Mouse (Mus musculus) limb, embryonic 14.5 days (tissue): ENCODE data around the gene Bricd5. TPM values are rescaled to one million over a fixed set of nuclear protein-coding genes. Genes with fewer than 3 reads are reported as not detected.
A peak's percentile ranks its signal among the peaks of the same experiment; 100 is the strongest.
"Not testable (repeated sequence)": the region's sequence is repeated elsewhere in the genome, so short reads cannot be mapped to it uniquely, and the experiment has no call there.

Experiments
- ATAC-seq: fragments of 200-750 bp; cut with Nextera tagmentation; 2 replicates; pipeline ENCODE4 v1.8.0; 2017; ENCODE audit warnings: low read depth, moderate number of reproducible peaks, moderate TSS enrichment; ENCODE audit not compliant: low FRiP score
- DNase-seq: peaks from one replicate; pipeline ENCODE4 v3.0.0-alpha.2; 2015; ENCODE audit warnings: low spot score
- H3K27ac ChIP-seq: fragments of 300-500 bp; sonication (generic); replicated peaks from 2 replicates; pipeline ENCODE4 v1.5.1; 2014; ENCODE audit warnings: low read depth, mild to moderate bottlenecking, low read length, moderate library complexity, mixed read lengths
- H3K27me3 ChIP-seq: fragments of 300-500 bp; sonication (generic); 2 replicates; pipeline ENCODE4 v1.6.1; 2014; ENCODE audit warnings: low read length, mixed read lengths; ENCODE audit not compliant: control insufficient read depth, insufficient read depth
- H3K36me3 ChIP-seq: fragments of 300-500 bp; sonication (generic); 2 replicates; pipeline ENCODE4 v1.6.1; 2014; ENCODE audit warnings: mild to moderate bottlenecking, low read length, moderate library complexity, mixed read lengths; ENCODE audit not compliant: control insufficient read depth, insufficient read depth
- H3K4me1 ChIP-seq: fragments of 300-500 bp; sonication (generic); 2 replicates; pipeline ENCODE4 v1.6.1; 2014; ENCODE audit warnings: antibody characterized with exemption, low read length, mixed read lengths; ENCODE audit not compliant: control insufficient read depth, insufficient read depth
- H3K4me2 ChIP-seq: fragments of 300-500 bp; sonication (generic); replicated peaks from 2 replicates; pipeline ENCODE4 v1.6.1; 2014; ENCODE audit warnings: low read depth, mild to moderate bottlenecking, low read length, moderate library complexity; ENCODE audit not compliant: severe bottlenecking
- H3K4me3 ChIP-seq: fragments of 300-500 bp; sonication (generic); replicated peaks from 2 replicates; pipeline ENCODE4 v1.5.1; 2014; ENCODE audit warnings: low read length
- H3K9ac ChIP-seq: fragments of 300-500 bp; sonication (generic); 2 replicates; pipeline ENCODE4 v1.6.1; 2014; ENCODE audit warnings: mild to moderate bottlenecking, low read depth, low read length, moderate library complexity; ENCODE audit not compliant: severe bottlenecking
- H3K9me3 ChIP-seq: fragments of 300-500 bp; sonication (generic); 2 replicates; pipeline ENCODE4 v1.6.1; 2016; ENCODE audit warnings: low read length; ENCODE audit not compliant: control insufficient read depth
- POLR2A ChIP-seq: fragments of 200-500 bp; IDR thresholded peaks from 2 replicates; pipeline ENCODE4 v1.8.0; 2012; ENCODE audit warnings: inconsistent platforms, mild to moderate bottlenecking, moderate library complexity, borderline replicate concordance; ENCODE audit not compliant: insufficient read depth, insufficient read length; ENCODE audit errors: extremely low read depth
- WGBS: fragments of 180-500 bp; shearing (Covaris S2); extraction: QIAGEN DNeasy Blood & Tissue Kit; methylation state at CpG from one replicate; pipeline ENCODE4 v1.1.7; 2014; 5-methylcytosine and 5-hydroxymethylcytosine counted together
- polyA plus RNA-seq, 2 experiments: library from polyadenylated mRNA; depleted of rRNA in 1 of 2; stranded (reverse) in 1 of 2; unstranded in 1 of 2; fragments of >200 nt; fragmentation: Nextera tagmentation in 1 of 2; extraction: Ambion mirVana in 1 of 2; gene quantifications; 2 replicates each; pipeline versions ENCODE4 v1.2.1 to v1.2.3; 2012 to 2014

Gene Bricd5
- polyA plus RNA-seq (2012; rRNA removed) (0.86 and 0.89 TPM in 2 replicates), polyA plus RNA-seq (2014; fragmentation: Nextera tagmentation; extraction: Ambion mirVana) (not detected in 2 replicates)

- Histone ChIP-seq H3K36me3 (peaks cover 42% of the 10 kb centered on the region), H3K9ac (0 out of 2 replicates have a peak within 1 kb of the TSS, but pooled peaks have one; percentile 0), H3K4me1 (peaks cover 26% of the 10 kb centered on the region), H3K9me3 (no peaks in the 10 kb centered on the region), H3K27ac (no peak within 1 kb of the TSS; the same call in 1 of the 2 replicates), H3K27me3 (no peaks in the 10 kb centered on the region), H3K4me3 (no peak within 1 kb of the TSS), H3K4me2 (no peak within 1 kb of the TSS)
- DNase-seq (no peak), ATAC-seq (no peak)
- TF ChIP-seq POLR2A = no peak
- WGBS = 78% methylated on average over 6 of the region's 6 CpGs
Observed at GRCm38 (mm10) chr17:24473612-24474275, at the start of gene Bricd5. Bricd5 (plus strand) TSS chr17:24473884.

GRCm38 (mm10) chr17:24424489-24424888 lies 49.2 kb upstream of the Bricd5 start:
- Histone ChIP-seq H3K4me1 (peaks cover 8% of the 10 kb centered on the region), H3K36me3 (peaks cover 60% of the 10 kb centered on the region), H3K27ac (no peak overlapping the region), H3K4me3 (no peak overlapping the region), H3K4me2 (no peak overlapping the region), H3K27me3 (no peaks in the 10 kb centered on the region), H3K9ac (no peak overlapping the region), H3K9me3 (no peaks in the 10 kb centered on the region)
- TF ChIP-seq POLR2A = no peak
- ATAC-seq = no peak
- DNase-seq = no peak
- WGBS = 89% methylated on average over 5 of the region's 5 CpGs

DNA sequence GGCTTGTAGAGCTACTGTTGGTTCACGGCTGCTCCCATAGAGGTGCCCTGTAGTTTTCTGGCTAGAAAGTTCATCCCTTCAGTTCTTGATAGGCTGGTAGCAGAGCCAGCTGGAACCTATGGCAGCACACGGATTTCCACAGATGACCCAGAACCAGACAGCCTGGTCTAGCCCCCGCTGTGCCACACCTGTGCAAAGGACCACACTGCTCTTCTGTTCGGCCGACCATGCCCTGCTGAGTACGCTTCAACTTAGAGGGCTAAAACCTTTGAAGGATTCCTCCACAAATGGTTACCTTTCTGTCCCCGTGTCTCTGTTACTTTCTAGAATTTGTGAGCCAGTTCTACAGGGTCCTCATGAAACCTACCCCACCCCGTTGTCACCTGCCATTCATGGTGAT lies 48.4 kb upstream of the Bricd5 start:
- not testable (repeated sequence) for ATAC-seq
- H3K36me3 ChIP-seq = peaks cover 52% of the 10 kb centered on the region

DNA sequence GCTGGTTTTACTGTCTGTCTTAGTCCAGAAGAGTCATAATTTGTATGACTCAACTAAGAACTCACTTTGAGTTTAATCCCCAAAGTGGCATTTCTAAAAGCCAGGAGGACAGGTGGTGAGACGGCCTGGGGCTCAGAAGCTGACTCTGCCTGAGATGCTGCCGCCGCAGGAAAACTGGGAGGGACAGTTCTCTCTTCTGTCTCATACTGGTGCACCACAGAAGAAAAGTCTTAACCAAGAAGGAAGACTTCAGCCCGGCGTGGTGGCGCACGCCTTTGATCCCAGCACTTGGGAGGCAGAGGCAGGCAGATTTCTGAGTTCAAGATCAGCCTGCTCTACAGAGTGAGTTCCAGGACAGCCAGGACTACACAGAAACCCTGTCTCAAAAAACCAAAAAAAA lies 47.8 kb upstream of the Bricd5 start:
- Histone ChIP-seq H3K27ac (no peak overlapping the region), H3K9me3 (no peaks in the 10 kb centered on the region), H3K4me1 (peaks cover 14% of the 10 kb centered on the region), H3K36me3 (peaks cover 48% of the 10 kb centered on the region), H3K9ac (no peak overlapping the region), H3K27me3 (no peaks in the 10 kb centered on the region), H3K4me3 (0 out of 2 replicates have a peak overlapping the region, but pooled peaks have one; percentile 69), H3K4me2 (peak overlapping the region; percentile 59; the same call in 1 of the 2 replicates)
- WGBS = 76% methylated on average over 7 of the region's 7 CpGs
- TF ChIP-seq POLR2A = no peak
- ATAC-seq (no peak; the same call in 1 of the 2 replicates), DNase-seq (no peak)

More for the DNA sequence above, 48.4 kb upstream of the Bricd5 start:
- not testable (repeated sequence) for DNase-seq, H3K9me3 ChIP-seq, H3K27ac ChIP-seq, H3K4me3 ChIP-seq, H3K9ac ChIP-seq, H3K4me1 ChIP-seq, H3K27me3 ChIP-seq, H3K4me2 ChIP-seq
- 94% methylated on average over 4 of the region's 8 CpGs for WGBS

DNA sequence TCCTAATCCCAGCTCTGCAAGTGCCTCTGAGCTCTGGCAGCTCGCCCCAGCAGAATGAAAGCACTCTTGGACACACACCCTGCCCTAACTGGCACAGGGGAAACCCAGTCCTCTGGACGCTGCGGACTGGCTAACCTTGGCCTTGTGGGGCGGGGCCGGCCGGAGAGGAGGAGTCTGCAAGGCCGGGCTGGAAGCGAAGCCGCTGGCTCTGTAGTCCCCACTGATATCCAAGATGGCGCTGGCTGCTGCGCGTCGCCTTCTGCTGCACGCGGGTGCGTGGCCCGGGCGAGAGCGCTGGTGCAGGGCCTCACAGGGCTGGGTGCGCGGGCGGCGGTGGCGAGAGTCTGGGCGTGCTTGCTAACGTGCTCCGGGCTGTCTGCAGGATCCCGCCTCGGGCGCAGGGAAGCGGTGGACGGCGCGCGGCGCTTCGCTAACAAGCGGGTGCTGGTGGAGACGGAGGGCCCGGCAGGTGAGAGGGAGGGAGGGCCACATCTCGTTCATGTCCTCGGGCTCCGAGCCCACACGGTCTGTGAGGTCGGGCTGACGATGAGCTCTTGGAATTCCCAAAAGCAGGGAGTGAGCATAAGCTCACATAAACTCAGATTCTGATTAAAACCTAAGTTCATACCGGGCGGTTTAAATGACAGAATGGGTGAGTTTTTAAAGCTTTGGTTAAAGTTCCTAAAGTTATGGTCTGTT lies 47.1 kb upstream of the Bricd5 start, which contains the start of gene Eci1:
Eci1 (plus strand) TSS at position 171 of the 699 bp plus-strand sequence.
- H3K4me1 ChIP-seq = peaks cover 15% of the 10 kb centered on the region
- peak within 1 kb of the TSS; percentile 69 for H3K4me3 ChIP-seq
- DNase-seq (peak; percentile 92), ATAC-seq (peak; percentile 94)
- peak within 1 kb of the TSS; percentile 84 for H3K9ac ChIP-seq
- 0 out of 2 replicates have a peak, but pooled peaks have one; percentile 64 for TF ChIP-seq POLR2A
- peak within 1 kb of the TSS; percentile 96 for H3K27ac ChIP-seq
- no peaks in the 10 kb centered on the region for H3K27me3 ChIP-seq
- H3K9me3 ChIP-seq = no peaks in the 10 kb centered on the region
- H3K4me2 ChIP-seq = peak within 1 kb of the TSS; percentile 59
- H3K36me3 ChIP-seq = peaks cover 41% of the 10 kb centered on the region
- WGBS = 4% methylated on average over 46 of the region's 48 CpGs
